Mouse (Mus musculus) testis, postnatal 10 days (tissue): Measurements from ENCODE around the gene Olfr1101.

Experiments used
- DNase-seq: peaks from one replicate; pipeline ENCODE4 v3.0.0; 2021; ENCODE audit warnings: low spot score

The Olfr1101 gene

DNA sequence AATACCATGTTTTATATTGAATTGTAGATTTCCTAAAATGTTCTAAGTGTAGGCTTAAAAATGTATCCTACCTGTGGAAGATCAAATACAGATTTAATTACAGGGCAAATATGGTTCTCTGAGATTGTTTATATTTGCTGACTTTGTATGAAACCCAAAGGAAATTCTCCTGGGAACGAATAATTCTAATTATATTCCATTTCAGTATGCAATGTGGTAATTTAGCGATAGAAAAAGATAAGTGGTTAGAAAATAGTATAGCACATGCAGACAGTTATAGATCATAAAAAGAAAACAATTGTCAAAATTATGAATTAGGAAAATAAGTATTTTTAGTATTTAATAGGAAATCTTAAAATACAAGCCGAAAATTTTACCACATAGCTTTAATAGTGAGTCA is at the start of gene Olfr1101:
Gene Olfr1101, minus strand, starts transcription at position 101 of the 400 bp plus-strand sequence.
- DNase-seq, result no peak

DNA sequence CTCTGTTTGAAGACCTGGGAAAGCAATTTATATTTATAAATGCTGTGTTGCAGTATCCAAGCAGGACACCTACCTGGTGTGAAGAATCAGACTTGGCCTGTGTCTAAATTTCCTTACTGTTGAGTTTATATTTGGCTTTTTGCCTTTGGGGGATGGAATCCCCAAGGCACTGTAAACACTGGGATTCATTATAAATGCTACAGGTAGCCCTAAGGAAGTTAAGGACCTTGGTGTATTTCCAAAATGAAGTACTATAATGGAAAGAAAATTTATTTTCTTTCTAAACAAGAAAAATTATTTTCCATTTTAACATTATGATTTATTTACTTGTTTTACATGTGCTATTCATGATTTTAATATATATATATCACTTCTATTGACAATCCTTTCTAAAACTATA is 45.4 kb upstream of the Olfr1101 start, which contains the start of gene Olfr1105:
Gene Olfr1105, minus strand, starts transcription at position 101 of the 400 bp plus-strand sequence.
- DNase-seq, result no peak

DNA sequence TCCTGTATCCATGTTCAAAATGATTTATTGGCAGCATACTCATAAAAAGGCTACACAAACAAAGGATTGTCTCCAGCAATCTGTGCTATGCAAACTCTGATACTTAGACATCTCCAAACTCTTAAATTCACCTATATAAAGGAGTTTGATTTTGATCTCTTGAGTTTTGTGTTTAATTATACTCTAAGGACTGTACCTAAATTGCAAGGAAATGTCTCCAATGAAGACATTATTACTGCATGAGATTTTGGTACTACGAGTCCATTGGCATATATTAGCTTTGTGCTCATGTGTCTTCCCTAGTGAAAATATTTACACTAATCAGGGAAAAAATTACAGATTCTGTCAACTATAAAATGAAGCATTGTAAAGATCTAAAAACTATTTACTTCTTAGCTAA is 36.0 kb upstream of the Olfr1101 start, which contains the start of gene Olfr1104:
Gene Olfr1104, minus strand, starts transcription at position 101 of the 400 bp plus-strand sequence.
- no peak for DNase-seq

DNA sequence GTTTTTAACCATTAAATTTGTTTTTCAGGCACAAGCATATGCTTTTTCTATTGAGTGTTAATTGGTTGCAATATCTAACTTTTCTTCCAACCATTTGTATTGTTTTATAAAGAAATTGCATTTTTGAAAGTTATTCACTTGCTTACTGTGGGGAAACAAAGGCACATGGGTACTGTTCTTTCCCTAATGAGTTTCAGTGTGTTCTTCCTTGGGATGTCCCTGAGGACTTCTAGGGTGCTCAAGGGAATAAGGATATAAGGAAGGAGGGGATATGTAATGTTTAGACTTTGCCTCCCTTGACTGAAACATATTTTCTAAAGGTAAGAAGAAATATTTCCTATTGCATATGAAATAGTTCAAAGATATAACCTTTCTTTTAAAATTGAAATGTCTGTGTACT is 7.1 kb upstream of the Olfr1101 start, which contains the start of gene Olfr1102:
Gene Olfr1102, plus strand, starts transcription at position 301 of the 400 bp plus-strand sequence.
- no peak for DNase-seq

DNA sequence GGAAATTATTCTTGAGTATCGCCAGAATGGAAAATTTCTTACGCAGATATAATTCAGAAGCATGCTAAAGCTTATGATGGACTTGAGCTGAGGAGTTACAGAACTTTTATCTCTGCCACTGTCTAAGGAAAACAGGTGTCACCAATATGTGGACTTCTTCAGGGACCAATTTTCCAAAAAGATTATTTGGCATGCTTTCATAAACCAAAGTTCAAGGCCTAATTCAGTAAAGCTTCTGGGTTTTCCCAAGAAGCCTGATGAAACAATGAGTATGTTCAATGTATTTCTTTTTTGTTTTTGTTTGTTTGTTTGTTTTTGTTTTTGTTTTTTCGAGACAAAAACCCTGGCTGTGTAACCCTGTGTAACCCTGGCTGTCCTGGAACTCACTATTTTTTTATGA is 11.2 kb downstream of the Olfr1101 start, which contains the start of gene Olfr1100:
Gene Olfr1100, minus strand, starts transcription at position 101 of the 400 bp plus-strand sequence.
- DNase-seq, result no peak

DNA sequence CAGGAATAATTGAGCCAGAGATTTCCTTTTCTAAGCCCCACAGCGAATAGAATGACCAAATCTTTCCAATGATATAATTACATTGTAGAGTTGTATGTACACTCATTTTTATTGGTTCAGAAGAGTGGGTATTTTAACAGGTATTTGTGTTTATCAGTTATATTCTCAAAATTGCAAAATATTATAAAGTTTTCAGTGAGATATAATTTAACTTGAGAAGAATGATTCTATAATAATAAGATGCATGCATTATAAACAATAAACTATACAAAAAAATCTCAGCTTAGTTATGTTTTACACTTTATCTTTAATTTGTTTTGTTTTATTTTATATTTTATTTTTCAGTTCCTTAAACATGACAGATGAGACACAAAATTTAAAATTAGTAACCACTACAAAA is 30.4 kb downstream of the Olfr1101 start, which contains the start of gene Olfr1099:
Gene Olfr1099, minus strand, starts transcription at position 101 of the 400 bp plus-strand sequence.
- no peak for DNase-seq
